Mouse (Mus musculus) neural tube, embryonic 14.5 days (tissue): ENCODE data around the gene Mrpl12. TPM values are rescaled to one million over a fixed set of nuclear protein-coding genes. Genes with fewer than 3 reads are reported as not detected.
A peak's percentile ranks its signal among the peaks of the same experiment; 100 is the strongest.

Experiments
- ATAC-seq: fragments of 200-750 bp; cut with Nextera tagmentation; 2 replicates; pipeline ENCODE4 v1.8.0; 2017; ENCODE audit warnings: low read depth, mild to moderate bottlenecking, moderate TSS enrichment, moderate library complexity
- H3K27ac ChIP-seq: fragments of 300-500 bp; sonication (generic); 2 replicates; pipeline ENCODE4 v1.5.1; 2014; ENCODE audit warnings: low read depth, mild to moderate bottlenecking, control low read depth, low read length, moderate library complexity, mixed read lengths
- H3K27me3 ChIP-seq: fragments of 300-500 bp; sonication (generic); 2 replicates; pipeline ENCODE4 v1.6.1; 2014; ENCODE audit warnings: low read length; ENCODE audit not compliant: control insufficient read depth, insufficient read depth
- H3K36me3 ChIP-seq: fragments of 300-500 bp; sonication (generic); 2 replicates; pipeline ENCODE4 v1.6.1; 2014; ENCODE audit warnings: low read length, mixed read lengths; ENCODE audit not compliant: control insufficient read depth, insufficient read depth
- H3K4me1 ChIP-seq: fragments of 300-500 bp; sonication (generic); 2 replicates; pipeline ENCODE4 v1.6.1; 2014; ENCODE audit warnings: low read length; ENCODE audit not compliant: control insufficient read depth, insufficient read depth
- H3K4me2 ChIP-seq: fragments of 300-500 bp; sonication (generic); 2 replicates; pipeline ENCODE4 v1.6.1; 2014; ENCODE audit warnings: mild to moderate bottlenecking, low read depth, low read length, control low read depth
- H3K4me3 ChIP-seq: fragments of 300-500 bp; sonication (generic); 2 replicates; pipeline ENCODE4 v1.5.1; 2014; ENCODE audit warnings: low read depth, low read length, control low read depth, mixed read lengths
- H3K9ac ChIP-seq: fragments of 300-500 bp; sonication (generic); replicated peaks from 2 replicates; pipeline ENCODE4 v1.6.1; 2014; ENCODE audit warnings: low read depth, mild to moderate bottlenecking, control low read depth, low read length, mixed read lengths
- H3K9me3 ChIP-seq: fragments of 300-500 bp; sonication (generic); 2 replicates; pipeline ENCODE4 v1.6.1; 2016; ENCODE audit warnings: low read length; ENCODE audit not compliant: control insufficient read depth
- WGBS: fragments of 180-500 bp; shearing (Covaris S2); extraction: QIAGEN DNeasy Blood & Tissue Kit; methylation state at CpG from one replicate; pipeline ENCODE4 v1.1.7; 2014; 5-methylcytosine and 5-hydroxymethylcytosine counted together
- polyA plus RNA-seq: library from polyadenylated mRNA; unstranded; fragments of >200 nt; fragmentation: Nextera tagmentation; extraction: Ambion mirVana; gene quantifications from 2 replicates; pipeline ENCODE4 v1.2.1, GENCODE M21; 2014

Gene Mrpl12
- polyA plus RNA-seq, 1 experiment from 2014 or later = 135 TPM

DNA sequence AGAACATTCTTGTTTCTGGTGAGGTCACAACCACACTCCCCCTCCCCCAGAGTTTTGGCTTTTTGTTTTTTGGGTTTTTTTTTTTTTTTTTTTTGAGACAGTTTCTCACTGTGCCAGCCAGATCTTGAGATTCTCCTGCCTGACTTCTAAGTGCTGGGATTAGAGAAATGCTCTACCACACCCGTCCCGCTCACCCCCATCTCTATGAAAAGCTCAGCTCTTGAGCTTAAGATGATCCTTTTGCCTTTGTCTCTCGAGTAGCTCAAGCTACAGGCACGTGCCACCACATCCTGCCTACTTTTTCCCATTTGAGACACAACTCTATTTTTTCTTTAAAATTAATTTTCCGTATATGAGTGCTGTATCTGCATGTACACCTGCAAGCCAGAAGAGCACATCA lies 20.0 kb upstream of the Mrpl12 start:
- no peak for ATAC-seq
- Histone ChIP-seq H3K9ac (no peak overlapping the region), H3K36me3 (peaks cover 31% of the 10 kb centered on the region), H3K9me3 (no peaks in the 10 kb centered on the region), H3K4me1 (peaks cover 20% of the 10 kb centered on the region), H3K4me3 (no peak overlapping the region), H3K27ac (no peak overlapping the region), H3K27me3 (no peaks in the 10 kb centered on the region), H3K4me2 (no peak overlapping the region)
- WGBS = 92% methylated on average over 5 of the region's 5 CpGs

DNA sequence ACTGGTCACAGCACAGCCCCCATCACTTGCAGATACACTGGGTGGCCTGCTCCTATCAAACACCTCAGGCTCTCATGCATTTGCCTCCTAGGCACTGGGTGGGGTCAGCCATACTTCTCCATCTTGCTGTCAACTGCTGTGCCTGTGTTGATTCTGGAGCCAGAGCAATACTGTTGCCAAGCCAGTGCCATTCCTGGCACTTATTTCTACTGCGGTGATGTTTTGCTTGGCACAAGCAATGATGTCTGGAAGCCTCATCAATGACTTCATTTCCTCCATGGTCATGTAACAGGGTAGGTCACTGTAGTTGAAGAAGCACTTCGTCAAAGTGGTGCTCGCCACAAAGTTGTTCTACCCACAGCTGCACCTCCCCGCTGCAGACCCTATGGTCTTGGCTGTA lies 18.9 kb upstream of the Mrpl12 start:
- no peak overlapping the region for H3K9ac ChIP-seq
- H3K36me3 ChIP-seq = peaks cover 40% of the 10 kb centered on the region
- no peak for ATAC-seq
- 91% methylated on average over 4 of the region's 4 CpGs for WGBS
- H3K9me3 ChIP-seq = no peaks in the 10 kb centered on the region
- 0 out of 2 replicates have a peak overlapping the region, but pooled peaks have one; percentile 77 for H3K4me3 ChIP-seq
- no peaks in the 10 kb centered on the region for H3K27me3 ChIP-seq
- H3K27ac ChIP-seq = no peak overlapping the region
- H3K4me2 ChIP-seq = peak overlapping the region; percentile 63; the same call in 1 of the 2 replicates
- peaks cover 20% of the 10 kb centered on the region for H3K4me1 ChIP-seq

DNA sequence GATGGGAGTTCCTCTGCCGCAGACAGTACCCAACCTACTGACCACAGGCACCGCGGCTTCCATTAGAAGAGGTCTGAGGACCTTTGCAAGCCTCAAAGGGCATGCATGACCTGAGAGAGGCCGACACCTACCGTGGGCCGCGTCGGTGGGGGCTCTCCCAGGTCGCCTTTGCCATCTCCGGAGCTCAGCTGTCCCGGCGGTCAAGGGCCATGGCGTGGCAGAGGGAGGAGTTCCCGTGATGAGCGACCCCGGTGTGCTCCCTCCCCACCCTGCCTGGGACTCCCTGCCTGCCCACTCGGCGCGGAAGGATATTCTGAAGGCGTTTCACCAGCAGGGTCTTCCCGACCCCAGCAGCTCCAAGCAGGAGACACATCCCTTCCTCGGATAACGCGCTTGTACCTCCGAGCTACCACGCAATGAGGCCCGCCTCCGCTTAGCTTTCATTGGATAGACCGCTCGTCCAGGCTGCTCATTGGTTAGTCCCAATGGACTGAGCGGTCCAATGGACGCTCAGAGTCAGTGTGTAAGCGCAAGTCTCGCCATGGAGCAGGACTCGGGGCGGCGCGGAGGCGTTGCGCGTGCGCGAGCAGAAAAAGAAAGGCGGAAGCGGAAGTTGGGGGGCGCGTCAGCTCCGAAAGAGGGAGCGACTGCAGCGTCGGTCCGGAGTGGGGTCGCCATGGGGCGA lies 17.2 kb upstream of the Mrpl12 start, which contains the start of gene Arl16:
Gene Arl16, minus strand, starts transcription at position 557 of the 685 bp plus-strand sequence.
- Histone ChIP-seq H3K9ac (peak within 1 kb of the TSS; percentile 74), H3K4me2 (peak within 1 kb of the TSS; percentile 63), H3K4me3 (peak within 1 kb of the TSS; percentile 77), H3K27ac (peak within 1 kb of the TSS; percentile 80), H3K9me3 (no peaks in the 10 kb centered on the region), H3K4me1 (peaks cover 20% of the 10 kb centered on the region), H3K27me3 (no peaks in the 10 kb centered on the region), H3K36me3 (peaks cover 43% of the 10 kb centered on the region)
- ATAC-seq = peak; percentile 100
- under 1% methylated on average over 54 of the region's 54 CpGs for WGBS

DNA sequence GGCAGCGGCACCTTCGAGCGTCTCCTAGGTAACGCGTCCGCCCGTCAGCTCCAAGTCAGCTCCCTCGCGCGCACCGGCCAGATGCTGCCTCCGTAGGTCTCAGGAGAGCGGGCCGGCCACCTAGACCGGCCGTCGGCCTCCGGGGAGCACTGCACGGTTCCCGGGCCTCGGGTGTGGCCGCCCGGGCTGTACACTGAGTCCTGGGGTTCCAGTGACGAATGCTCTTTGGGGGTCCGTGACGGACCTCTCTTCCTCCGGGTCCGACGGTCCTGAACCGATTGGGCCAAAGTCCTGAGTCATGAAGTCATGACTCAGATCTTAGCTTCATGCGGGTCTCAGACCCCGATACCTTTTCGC lies 16.7 kb upstream of the Mrpl12 start:
- H3K27me3 ChIP-seq = no peaks in the 10 kb centered on the region
- peak overlapping the region; percentile 77 for H3K4me3 ChIP-seq
- peak overlapping the region; percentile 59 for H3K9ac ChIP-seq
- no peaks in the 10 kb centered on the region for H3K9me3 ChIP-seq
- peak; percentile 57 for ATAC-seq
- peak overlapping the region; percentile 56 for H3K4me2 ChIP-seq
- H3K36me3 ChIP-seq = peaks cover 44% of the 10 kb centered on the region
- WGBS = under 1% methylated on average over 33 of the region's 33 CpGs
- no peak overlapping the region for H3K27ac ChIP-seq
- peaks cover 20% of the 10 kb centered on the region for H3K4me1 ChIP-seq

DNA sequence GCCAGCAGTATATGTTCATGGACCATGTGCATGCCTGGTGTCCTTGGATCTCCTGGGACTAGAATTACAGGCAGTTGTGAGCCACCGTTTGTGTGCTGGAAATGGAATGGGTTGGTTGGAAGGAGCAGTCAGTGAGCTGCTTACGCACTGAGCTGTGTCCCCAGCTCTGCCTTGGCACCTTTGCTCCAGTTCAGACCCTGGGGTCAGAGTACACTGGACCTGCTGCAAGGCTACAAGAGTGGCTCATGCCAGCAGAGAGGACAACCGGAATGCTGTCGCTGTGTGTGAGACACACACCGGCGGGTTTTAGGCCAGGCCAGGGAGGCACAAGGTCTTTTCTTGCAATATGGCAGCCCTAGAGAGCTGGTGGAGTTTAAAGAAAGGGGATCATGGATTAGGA lies 12.4 kb upstream of the Mrpl12 start:
- no peak overlapping the region for H3K9ac ChIP-seq
- no peak overlapping the region for H3K4me3 ChIP-seq
- WGBS = 97% methylated on average over 6 of the region's 6 CpGs
- no peaks in the 10 kb centered on the region for H3K27me3 ChIP-seq
- H3K36me3 ChIP-seq = peaks cover 63% of the 10 kb centered on the region
- peaks cover 6% of the 10 kb centered on the region; the same call in 1 of the 2 replicates for H3K4me1 ChIP-seq
- H3K9me3 ChIP-seq = no peaks in the 10 kb centered on the region
- no peak for ATAC-seq
- H3K4me2 ChIP-seq = no peak overlapping the region
- no peak overlapping the region for H3K27ac ChIP-seq

DNA sequence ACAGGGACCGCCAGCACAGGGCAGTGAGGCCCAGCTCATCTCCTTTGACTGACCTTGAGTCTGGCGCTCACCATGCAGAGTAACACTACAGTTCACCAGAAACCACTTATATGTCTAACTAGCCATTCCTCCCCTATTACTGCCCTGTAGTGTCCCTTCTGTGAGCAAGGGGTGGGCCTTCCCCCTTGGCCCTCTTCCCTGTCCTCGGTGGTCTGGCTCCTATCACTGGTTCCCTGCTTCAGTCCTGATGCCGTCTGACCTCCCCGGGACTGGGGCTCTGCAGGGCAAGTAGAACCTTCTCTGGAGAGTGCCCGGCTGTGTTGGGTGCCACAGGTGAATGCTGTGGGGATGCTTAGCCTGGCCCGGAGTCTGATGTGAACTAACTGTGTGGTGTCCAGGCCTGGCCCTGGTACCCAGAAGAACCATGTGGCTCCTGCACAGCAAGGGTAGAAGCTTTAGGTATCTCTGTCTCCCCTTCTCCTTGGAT lies 922 bp upstream of the Mrpl12 start:
- 94% methylated on average over 7 of the region's 7 CpGs for WGBS
- Histone ChIP-seq H3K9me3 (no peaks in the 10 kb centered on the region), H3K4me2 (peak overlapping the region; percentile 94; the same call in 1 of the 2 replicates), H3K27ac (peak overlapping the region; percentile 90; the same call in 1 of the 2 replicates), H3K4me3 (peak overlapping the region; percentile 94; the same call in 1 of the 2 replicates), H3K9ac (no peak overlapping the region; the same call in 1 of the 2 replicates), H3K4me1 (peaks cover 11% of the 10 kb centered on the region), H3K36me3 (peaks cover 56% of the 10 kb centered on the region), H3K27me3 (no peaks in the 10 kb centered on the region)
- no peak for ATAC-seq

DNA sequence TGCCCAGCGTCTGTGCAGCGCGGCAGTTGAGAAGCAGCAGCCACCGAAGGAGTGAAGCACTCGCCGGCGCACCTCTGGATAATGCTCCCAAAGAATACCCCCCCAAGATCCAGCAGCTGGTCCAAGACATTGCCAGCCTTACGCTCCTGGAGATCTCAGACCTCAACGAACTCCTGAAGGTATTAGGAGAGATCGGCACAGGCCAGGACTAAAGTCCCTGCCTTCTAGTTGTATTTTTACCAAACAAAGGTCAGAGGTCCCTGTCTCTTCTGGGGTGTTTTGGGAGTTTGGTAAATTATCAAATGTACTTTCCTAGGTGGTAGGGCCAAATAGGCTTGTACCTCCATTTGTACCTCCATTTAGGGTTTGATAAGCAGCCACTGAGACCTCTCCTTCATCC lies 838 bp downstream of the Mrpl12 start:
- H3K4me1 ChIP-seq = peaks cover 11% of the 10 kb centered on the region
- 13% methylated on average over 10 of the region's 10 CpGs for WGBS
- peak overlapping the region; percentile 94 for H3K4me2 ChIP-seq
- peak overlapping the region; percentile 81 for H3K9ac ChIP-seq
- H3K27me3 ChIP-seq = no peaks in the 10 kb centered on the region
- no peak overlapping the region; the same call in 1 of the 2 replicates for H3K27ac ChIP-seq
- H3K36me3 ChIP-seq = peaks cover 46% of the 10 kb centered on the region
- H3K4me3 ChIP-seq = peak overlapping the region; percentile 94
- H3K9me3 ChIP-seq = no peaks in the 10 kb centered on the region
- ATAC-seq = no peak

DNA sequence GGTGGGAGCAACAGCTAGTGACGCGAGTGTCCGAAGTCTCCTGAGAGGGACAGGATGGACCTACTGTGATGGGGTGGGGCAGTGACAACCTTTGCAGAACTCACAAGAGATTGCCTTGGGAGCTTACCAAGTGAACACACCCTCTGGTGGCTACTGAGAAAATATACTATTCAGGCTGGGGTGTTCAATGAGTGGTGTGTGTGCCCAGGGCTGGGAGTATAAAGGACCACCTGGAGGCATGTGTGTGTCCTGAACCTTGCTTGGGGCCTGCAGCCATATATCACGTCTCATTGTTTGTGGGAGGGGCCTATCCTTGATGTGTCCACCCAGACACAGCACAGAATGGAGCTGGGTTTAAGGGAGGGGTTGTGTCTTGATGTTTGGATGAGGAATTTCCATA lies 4.1 kb downstream of the Mrpl12 start:
- H3K9ac ChIP-seq = no peak overlapping the region
- peaks cover 28% of the 10 kb centered on the region for H3K36me3 ChIP-seq
- WGBS = 81% methylated on average over 4 of the region's 4 CpGs
- no peak for ATAC-seq
- no peaks in the 10 kb centered on the region for H3K9me3 ChIP-seq
- no peak overlapping the region for H3K4me2 ChIP-seq
- H3K27ac ChIP-seq = no peak overlapping the region
- H3K4me1 ChIP-seq = peaks cover 33% of the 10 kb centered on the region
- no peak overlapping the region for H3K4me3 ChIP-seq
- no peaks in the 10 kb centered on the region for H3K27me3 ChIP-seq

DNA sequence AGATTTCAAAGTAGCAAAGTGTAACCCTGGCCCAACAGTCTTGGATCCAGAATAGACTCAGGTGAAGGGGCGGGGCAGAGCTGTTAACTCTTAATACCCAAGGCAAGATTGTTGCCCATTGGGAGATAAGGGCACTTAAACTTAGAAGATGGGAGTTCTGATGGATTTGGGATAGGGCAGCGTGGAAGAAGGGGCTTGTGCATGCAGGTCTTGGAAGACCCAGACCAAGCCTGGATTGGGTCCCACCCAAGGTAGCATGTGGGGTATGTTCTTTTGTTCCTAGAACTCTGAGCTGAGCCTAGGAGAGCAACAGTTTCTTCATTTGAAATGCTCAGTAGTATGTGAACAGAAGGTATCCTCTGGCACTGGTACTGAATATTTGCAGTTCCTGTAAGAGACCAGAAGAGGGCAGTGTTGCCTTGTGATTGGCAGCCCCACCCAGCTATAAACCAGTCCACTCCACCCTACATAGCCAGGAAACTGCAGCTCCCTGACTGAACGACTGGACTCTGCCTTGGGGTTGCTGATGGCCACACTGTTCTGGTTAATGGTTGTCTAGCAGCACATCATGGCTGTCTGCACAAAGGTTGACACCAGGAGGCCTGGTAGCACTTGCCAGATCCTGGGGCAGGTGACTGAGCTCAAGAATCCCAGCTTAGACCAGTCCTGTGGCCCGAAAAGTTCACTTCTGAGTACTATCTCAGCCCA lies 4.8 kb downstream of the Mrpl12 start:
- H3K4me3 ChIP-seq = no peak overlapping the region
- H3K4me1 ChIP-seq = peaks cover 34% of the 10 kb centered on the region
- no peak overlapping the region for H3K27ac ChIP-seq
- H3K36me3 ChIP-seq = peaks cover 28% of the 10 kb centered on the region
- no peak overlapping the region for H3K4me2 ChIP-seq
- no peak overlapping the region for H3K9ac ChIP-seq
- H3K9me3 ChIP-seq = no peaks in the 10 kb centered on the region
- H3K27me3 ChIP-seq = no peaks in the 10 kb centered on the region
- no peak; the same call in 1 of the 2 replicates for ATAC-seq
- 68% methylated on average over 4 of the region's 4 CpGs for WGBS
